Mouse (Mus musculus) bone marrow macrophage, adult 2 months (primary cell): ENCODE data around the gene Etl4.

Experiments used
- CTCF ChIP-seq: IDR thresholded peaks from 2 replicates; pipeline ENCODE4 v1.5.1; 2012; ENCODE audit warnings: low read depth, mild to moderate bottlenecking, low read length, moderate library complexity
- POLR2A ChIP-seq: IDR thresholded peaks from 2 replicates; pipeline ENCODE4 v1.6.1; 2012; ENCODE audit warnings: mild to moderate bottlenecking, low read depth, low read length, borderline replicate concordance

DNA sequence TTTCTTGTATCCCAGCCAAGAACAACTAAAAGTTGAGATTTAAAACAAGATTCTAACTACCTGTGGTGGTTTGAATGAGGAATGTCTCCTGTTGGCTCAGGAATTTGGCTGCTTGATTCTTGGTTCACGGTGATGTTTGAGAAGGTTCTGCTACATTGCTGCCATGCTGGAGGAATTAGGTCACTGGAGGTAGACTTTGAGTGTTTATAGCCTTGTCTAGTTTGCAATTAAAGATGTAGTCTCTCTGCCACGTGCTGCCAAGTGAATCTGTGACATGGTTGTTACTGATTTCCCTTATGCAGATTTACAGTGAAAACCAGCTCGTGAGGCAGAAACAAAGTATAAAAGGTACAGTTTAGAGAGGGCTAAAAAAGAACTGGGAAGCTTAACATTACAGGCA lies 491.0 kb downstream of the Etl4 start:
- TF ChIP-seq CTCF: no peak
- no peak for TF ChIP-seq POLR2A
